Mouse (Mus musculus) C2C12 (cell line): ENCODE measurements at regions not wholly inside any gene's neighbourhood (a gene's known extent, or its start where the extent isn't known, plus 50 kb on each side); places are given as distances from the start of the nearest gene placed in this dataset.

Source experiments
- H3K27me3 ChIP-seq: one replicate; pipeline ENCODE4 v1.6.1; 2011; ENCODE audit not compliant: control insufficient read depth, insufficient read depth, insufficient read length
- H3K36me3 ChIP-seq: one replicate; pipeline ENCODE4 v1.6.1; 2011; ENCODE audit not compliant: control insufficient read depth, insufficient read depth
- H3K4me3 ChIP-seq: one replicate; pipeline ENCODE4 v1.5.1; 2011; ENCODE audit warnings: mild to moderate bottlenecking, control low read depth; ENCODE audit not compliant: poor library complexity, insufficient read depth, severe bottlenecking
- H3K79me2 ChIP-seq: one replicate; pipeline ENCODE4 v1.6.1; 2011; ENCODE audit not compliant: control insufficient read depth, insufficient read depth
- H3K79me3 ChIP-seq: one replicate; pipeline ENCODE4 v1.6.1; 2011; ENCODE audit warnings: low read depth, control low read depth
- H3ac ChIP-seq: one replicate; pipeline ENCODE3; 2011; ENCODE audit warnings: low read depth; ENCODE audit not compliant: control insufficient read depth, insufficient read length
- CEBPB ChIP-seq: IDR thresholded peaks from one replicate; pipeline ENCODE4 v1.6.1; 2011; ENCODE audit warnings: low read depth, mild to moderate bottlenecking, control low read depth, moderate library complexity
- CTCF ChIP-seq: IDR thresholded peaks from one replicate; pipeline ENCODE4 v1.5.1; 2011; ENCODE audit not compliant: control insufficient read depth, insufficient read depth, insufficient read length
- FOSL1 ChIP-seq: IDR thresholded peaks from one replicate; pipeline ENCODE4 v1.8.0; 2011; ENCODE audit warnings: mild to moderate bottlenecking, low read length; ENCODE audit not compliant: poor library complexity, insufficient read depth, severe bottlenecking
- MAX ChIP-seq: IDR thresholded peaks from one replicate; pipeline ENCODE4 v1.6.1; 2011; ENCODE audit warnings: mild to moderate bottlenecking, control low read depth
- MYOD1 ChIP-seq: IDR thresholded peaks from one replicate; pipeline ENCODE4 v1.6.1; 2011; ENCODE audit warnings: low read depth; ENCODE audit not compliant: control insufficient read depth, insufficient read length
- MYOG ChIP-seq: IDR thresholded peaks from one replicate; pipeline ENCODE4 v1.6.1; 2011; ENCODE audit not compliant: control insufficient read depth, insufficient read length; ENCODE audit errors: extremely low read depth
- USF1 ChIP-seq: IDR thresholded peaks from one replicate; pipeline ENCODE4 v1.6.1; 2011; ENCODE audit warnings: low read depth, mild to moderate bottlenecking, control low read depth, moderate library complexity

GRCm38 (mm10) chr8:117959501-117959900 is 157.8 kb upstream of the Mphosph6 start:
- no peaks in the 10 kb centered on the region for H3K36me3 ChIP-seq
- H3K79me3 ChIP-seq: no peaks in the 10 kb centered on the region
- no peak overlapping the region for H3K4me3 ChIP-seq
- no peaks in the 10 kb centered on the region for H3K27me3 ChIP-seq
- H3K79me2 ChIP-seq: no peaks in the 10 kb centered on the region
- no peak overlapping the region for H3ac ChIP-seq
- TF ChIP-seq MAX (no peak), CEBPB (no peak), MYOD1 (no peak)

DNA sequence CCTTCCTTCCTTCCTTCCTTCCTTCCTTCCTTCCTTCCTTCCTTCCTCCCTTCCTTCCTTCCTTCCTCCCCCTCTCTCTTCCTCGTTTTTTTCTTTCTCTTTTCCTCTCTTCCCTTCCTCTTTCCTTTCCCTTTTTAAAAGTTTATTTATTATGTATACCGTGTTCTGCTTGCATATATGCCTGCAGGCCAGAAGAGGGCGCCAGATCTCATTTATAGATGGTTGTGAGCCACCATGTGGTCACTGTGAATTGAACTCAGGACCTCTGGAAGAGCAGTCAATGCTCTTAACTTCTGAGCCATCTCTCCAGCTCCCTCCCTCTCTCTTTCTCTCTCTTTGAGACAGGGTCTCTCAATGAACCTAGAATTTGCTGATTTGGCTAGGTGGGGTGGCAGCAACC is 157.2 kb upstream of the Mphosph6 start:
- Histone ChIP-seq H3K36me3 (no peaks in the 10 kb centered on the region), H3ac (no peak overlapping the region), H3K79me2 (no peaks in the 10 kb centered on the region), H3K79me3 (no peaks in the 10 kb centered on the region), H3K4me3 (no peak overlapping the region), H3K27me3 (no peaks in the 10 kb centered on the region)
- TF ChIP-seq MAX (no peak), MYOG (no peak), CTCF (no peak), USF1 (no peak), FOSL1 (no peak), MYOD1 (no peak), CEBPB (no peak)

DNA sequence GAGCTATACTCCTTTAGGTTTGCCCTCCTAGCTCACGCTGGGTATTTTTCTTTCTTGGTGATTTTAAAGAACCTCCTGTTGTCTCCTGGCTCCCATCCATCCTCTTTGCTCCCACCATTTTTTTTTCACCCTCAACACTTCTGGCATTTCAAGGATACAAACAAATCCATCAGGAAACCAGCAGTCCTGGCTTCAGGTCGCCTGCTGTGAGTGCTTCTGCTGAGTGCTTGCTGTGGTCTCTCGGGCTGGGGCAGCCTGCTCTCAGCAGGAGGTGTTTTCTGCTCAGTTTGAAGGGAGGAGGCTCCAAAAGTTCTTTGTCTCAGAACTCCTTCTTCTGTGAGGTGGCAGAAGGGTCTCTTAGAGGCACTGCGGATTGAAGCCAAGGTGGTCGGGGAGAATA is 149.9 kb upstream of the Mphosph6 start:
- H3K79me3 ChIP-seq: no peaks in the 10 kb centered on the region
- H3ac ChIP-seq: no peak overlapping the region
- TF ChIP-seq FOSL1 (no peak), MYOG (no peak), MAX (no peak), CTCF (no peak), CEBPB (no peak), MYOD1 (no peak), USF1 (no peak)
- H3K27me3 ChIP-seq: no peaks in the 10 kb centered on the region
- H3K4me3 ChIP-seq: no peak overlapping the region
- no peaks in the 10 kb centered on the region for H3K36me3 ChIP-seq
- no peaks in the 10 kb centered on the region for H3K79me2 ChIP-seq

- Histone ChIP-seq H3ac (no peak overlapping the region), H3K79me3 (no peaks in the 10 kb centered on the region), H3K36me3 (no peaks in the 10 kb centered on the region), H3K79me2 (no peaks in the 10 kb centered on the region), H3K27me3 (no peaks in the 10 kb centered on the region), H3K4me3 (no peak overlapping the region)
- no peak for TF ChIP-seq USF1
- TF ChIP-seq CEBPB: no peak
- no peak for TF ChIP-seq MYOD1
- no peak for TF ChIP-seq FOSL1
- no peak for TF ChIP-seq MYOG
These were observed 144.8 kb upstream of the Mphosph6 start for GRCm38 (mm10) chr8:117946540-117946939.

GRCm38 (mm10) chr8:117934566-117935094 is 132.9 kb upstream of the Mphosph6 start:
- no peaks in the 10 kb centered on the region for H3K27me3 ChIP-seq
- no peaks in the 10 kb centered on the region for H3K79me3 ChIP-seq
- no peak overlapping the region for H3K4me3 ChIP-seq
- H3K79me2 ChIP-seq: no peaks in the 10 kb centered on the region
- no peak overlapping the region for H3ac ChIP-seq
- no peaks in the 10 kb centered on the region for H3K36me3 ChIP-seq
- TF ChIP-seq MYOG (no peak), FOSL1 (no peak), USF1 (no peak), MYOD1 (no peak), CEBPB (no peak), CTCF (no peak), MAX (no peak)

GRCm38 (mm10) chr8:117930687-117931086 is 128.9 kb upstream of the Mphosph6 start:
- Histone ChIP-seq H3K27me3 (no peaks in the 10 kb centered on the region), H3K4me3 (no peak overlapping the region)

More at GRCm38 (mm10) chr8:117930687-117931086, 128.9 kb upstream of the Mphosph6 start:
- Histone ChIP-seq H3K36me3 (no peaks in the 10 kb centered on the region), H3K79me2 (no peaks in the 10 kb centered on the region), H3ac (no peak overlapping the region), H3K79me3 (no peaks in the 10 kb centered on the region)
- TF ChIP-seq MAX: no peak
- no peak for TF ChIP-seq MYOG
- no peak for TF ChIP-seq USF1
- TF ChIP-seq CTCF: peak; percentile 2
- TF ChIP-seq FOSL1: no peak
- TF ChIP-seq CEBPB: no peak
